Mouse (Mus musculus) kidney, embryonic 16.5 days (tissue): ENCODE measurements around the gene Arhgap10. TPM values are rescaled to one million over a fixed set of nuclear protein-coding genes. Genes with fewer than 3 reads are reported as not detected.

Experiments used
- ATAC-seq: fragments of 200-750 bp; cut with Nextera tagmentation; 2 replicates; pipeline ENCODE4 v1.8.0; 2017; ENCODE audit warnings: moderate TSS enrichment; ENCODE audit not compliant: low FRiP score, low TSS enrichment
- H3K27ac ChIP-seq: fragments of 300-500 bp; sonication (generic); 2 replicates; pipeline ENCODE4 v1.5.1; 2014; ENCODE audit warnings: low read length
- H3K27me3 ChIP-seq: fragments of 300-500 bp; sonication (generic); 2 replicates; pipeline ENCODE4 v1.6.1; 2014; ENCODE audit warnings: low read length, control low read depth, mixed read lengths; ENCODE audit not compliant: insufficient read depth
- H3K36me3 ChIP-seq: fragments of 300-500 bp; sonication (generic); 2 replicates; pipeline ENCODE4 v1.6.1; 2014; ENCODE audit warnings: low read length, control low read depth, mixed read lengths; ENCODE audit not compliant: insufficient read depth
- H3K4me1 ChIP-seq: fragments of 300-500 bp; sonication (generic); 2 replicates; pipeline ENCODE4 v1.6.1; 2014; ENCODE audit warnings: low read length, control low read depth, mixed read lengths; ENCODE audit not compliant: insufficient read depth
- H3K4me2 ChIP-seq: fragments of 300-500 bp; sonication (generic); replicated peaks from 2 replicates; pipeline ENCODE4 v1.6.1; 2014; ENCODE audit warnings: low read depth, low read length
- H3K4me3 ChIP-seq: fragments of 300-500 bp; sonication (generic); 2 replicates; pipeline ENCODE4 v1.5.1; 2014; ENCODE audit warnings: mild to moderate bottlenecking, low read length
- H3K9ac ChIP-seq: fragments of 300-500 bp; sonication (generic); replicated peaks from 2 replicates; pipeline ENCODE4 v1.6.1; 2014; ENCODE audit warnings: low read length
- H3K9me3 ChIP-seq: fragments of 300-500 bp; sonication (generic); 2 replicates; pipeline ENCODE4 v1.6.1; 2016; ENCODE audit warnings: low read length, control low read depth
- WGBS: fragments of 180-500 bp; shearing (Covaris S2); extraction: QIAGEN DNeasy Blood & Tissue Kit; methylation state at CpG from one replicate; pipeline ENCODE4 v1.1.7; 2014; 5-methylcytosine and 5-hydroxymethylcytosine counted together
- polyA plus RNA-seq: library from polyadenylated mRNA; unstranded; fragments of >200 nt; fragmentation: Nextera tagmentation; extraction: Ambion mirVana; gene quantifications from 2 replicates; pipeline ENCODE4 v1.2.1, GENCODE M21; 2015

The Arhgap10 gene
- polyA plus RNA-seq, 1 experiment from 2014 or later = 36.0 TPM

DNA sequence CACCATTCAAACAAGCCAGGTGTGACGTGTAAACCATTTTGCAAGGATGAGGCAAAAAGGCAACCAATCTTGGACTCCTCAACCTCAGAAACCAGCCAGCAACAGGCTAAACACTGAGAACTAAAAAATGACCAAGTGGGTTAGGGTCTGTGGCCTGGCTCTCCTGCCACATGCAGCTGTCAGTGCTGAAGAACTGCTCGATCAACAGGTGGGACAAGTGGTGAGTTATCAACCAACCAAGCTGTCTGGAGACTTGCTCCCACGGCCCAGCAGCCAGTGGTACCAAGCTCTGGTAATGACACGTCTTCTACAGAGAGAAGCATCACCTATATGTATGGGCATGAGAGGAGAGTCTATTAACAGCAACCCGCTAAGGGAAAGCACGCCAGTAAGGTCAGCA lies 15.2 kb downstream of the Arhgap10 start:
- Histone ChIP-seq H3K9me3 (no peaks in the 10 kb centered on the region), H3K4me3 (no peak overlapping the region), H3K4me2 (no peak overlapping the region), H3K9ac (no peak overlapping the region), H3K36me3 (no peaks in the 10 kb centered on the region), H3K27ac (no peak overlapping the region), H3K4me1 (peaks cover 31% of the 10 kb centered on the region), H3K27me3 (no peaks in the 10 kb centered on the region)
- no peak for ATAC-seq
- WGBS = 92% methylated on average over 6 of the region's 6 CpGs

DNA sequence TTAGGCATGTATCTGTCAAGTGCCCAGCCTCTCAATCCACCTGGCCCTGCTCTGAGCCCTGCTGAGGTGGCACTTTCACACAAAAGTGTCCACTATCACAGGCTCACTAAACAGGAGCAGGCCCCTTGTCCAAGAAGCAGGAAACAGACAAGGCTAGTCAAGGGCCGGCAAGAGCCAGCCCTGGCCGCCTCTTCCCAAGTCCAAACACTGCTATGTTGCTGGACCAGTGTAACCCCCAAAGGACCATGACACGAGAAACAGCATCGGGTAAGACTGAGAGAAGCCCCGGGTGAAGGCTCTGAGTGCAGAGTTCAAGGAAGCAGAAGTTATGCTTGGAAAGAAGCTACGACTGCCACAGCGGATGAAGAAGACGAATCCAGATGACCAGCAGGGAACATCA lies 16.6 kb downstream of the Arhgap10 start:
- ATAC-seq = no peak
- Histone ChIP-seq H3K4me3 (no peak overlapping the region), H3K36me3 (no peaks in the 10 kb centered on the region), H3K9ac (no peak overlapping the region), H3K27ac (no peak overlapping the region), H3K4me1 (peaks cover 26% of the 10 kb centered on the region), H3K9me3 (no peaks in the 10 kb centered on the region), H3K4me2 (no peak overlapping the region), H3K27me3 (no peaks in the 10 kb centered on the region)
- WGBS = 79% methylated on average over 8 of the region's 8 CpGs

GRCm38 (mm10) chr8:77500264-77500663 lies 17.5 kb downstream of the Arhgap10 start:
- H3K27ac ChIP-seq = no peak overlapping the region
- no peaks in the 10 kb centered on the region for H3K27me3 ChIP-seq
- H3K36me3 ChIP-seq = no peaks in the 10 kb centered on the region
- no peak overlapping the region for H3K4me2 ChIP-seq
- H3K4me1 ChIP-seq = peaks cover 24% of the 10 kb centered on the region; the same call in 1 of the 2 replicates
- no peak overlapping the region for H3K9ac ChIP-seq
- WGBS = 90% methylated on average over 3 of the region's 3 CpGs
- no peak for ATAC-seq
- no peak overlapping the region for H3K4me3 ChIP-seq
- H3K9me3 ChIP-seq = no peaks in the 10 kb centered on the region

DNA sequence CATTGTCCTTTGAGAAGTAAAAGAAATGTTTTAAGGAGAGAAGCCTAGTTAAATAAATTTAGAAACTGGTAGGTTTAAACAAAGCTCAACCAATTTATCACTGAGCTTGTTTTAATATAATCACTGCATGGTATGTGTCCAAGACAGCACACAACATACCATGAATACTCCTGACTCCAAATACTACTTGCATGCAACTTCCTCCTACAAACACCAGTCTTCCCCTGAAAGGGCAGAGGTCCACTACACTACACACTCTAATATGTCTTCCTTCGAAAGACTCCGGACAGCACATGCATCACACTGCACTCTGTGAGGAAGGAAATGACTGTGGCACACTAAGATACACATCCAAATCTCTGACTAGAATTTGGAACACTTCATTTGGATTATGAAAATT lies 20.3 kb downstream of the Arhgap10 start:
- Histone ChIP-seq H3K27me3 (no peaks in the 10 kb centered on the region), H3K9ac (no peak overlapping the region), H3K4me3 (no peak overlapping the region), H3K4me2 (no peak overlapping the region), H3K9me3 (no peaks in the 10 kb centered on the region), H3K4me1 (peaks cover 18% of the 10 kb centered on the region; the same call in 1 of the 2 replicates), H3K36me3 (no peaks in the 10 kb centered on the region), H3K27ac (no peak overlapping the region)
- 47% methylated on average over 2 of the region's 2 CpGs for WGBS
- no peak for ATAC-seq

DNA sequence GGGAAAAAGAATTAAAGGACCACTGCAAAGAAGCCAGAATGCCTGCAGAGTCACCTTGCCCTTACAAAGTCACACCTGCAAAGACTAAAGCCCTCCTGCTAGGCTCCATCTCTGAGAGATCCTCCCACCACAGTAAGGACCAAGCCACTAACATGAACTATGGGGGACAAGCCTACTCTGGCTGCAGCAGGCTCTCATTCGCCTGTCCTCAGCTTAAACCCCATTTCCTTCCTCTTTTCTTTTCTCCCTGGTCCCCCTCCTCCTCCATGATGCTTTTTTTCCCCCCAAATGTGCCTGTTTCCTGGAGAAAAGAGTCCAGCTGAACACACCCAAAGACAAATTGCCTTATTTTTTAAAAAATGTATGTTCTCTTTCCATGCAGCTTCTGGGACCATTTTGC lies 21.5 kb downstream of the Arhgap10 start:
- Histone ChIP-seq H3K9ac (no peak overlapping the region), H3K9me3 (no peaks in the 10 kb centered on the region), H3K4me1 (peaks cover 25% of the 10 kb centered on the region), H3K27ac (no peak overlapping the region), H3K4me2 (no peak overlapping the region), H3K27me3 (no peaks in the 10 kb centered on the region), H3K4me3 (no peak overlapping the region), H3K36me3 (no peaks in the 10 kb centered on the region)
- WGBS = 89% methylated on average over 1 of the region's 1 CpGs
- ATAC-seq = no peak

- no peak for ATAC-seq
- Histone ChIP-seq H3K36me3 (no peaks in the 10 kb centered on the region), H3K9ac (no peak overlapping the region), H3K4me2 (no peak overlapping the region), H3K9me3 (no peaks in the 10 kb centered on the region), H3K27ac (no peak overlapping the region), H3K4me1 (peaks cover 39% of the 10 kb centered on the region), H3K27me3 (no peaks in the 10 kb centered on the region), H3K4me3 (no peak overlapping the region)
- WGBS = 89% methylated on average over 10 of the region's 10 CpGs
Observed at GRCm38 (mm10) chr8:77494376-77495328, 23.1 kb downstream of the Arhgap10 start.

- Histone ChIP-seq H3K27me3 (no peaks in the 10 kb centered on the region), H3K9me3 (no peaks in the 10 kb centered on the region), H3K27ac (peak overlapping the region; percentile 65), H3K4me1 (peaks cover 56% of the 10 kb centered on the region), H3K4me2 (no peak overlapping the region), H3K9ac (no peak overlapping the region), H3K4me3 (no peak overlapping the region), H3K36me3 (no peaks in the 10 kb centered on the region)
- 70% methylated on average over 5 of the region's 5 CpGs for WGBS
- no peak for ATAC-seq
Observed at GRCm38 (mm10) chr8:77492356-77493058, 25.2 kb downstream of the Arhgap10 start.

DNA sequence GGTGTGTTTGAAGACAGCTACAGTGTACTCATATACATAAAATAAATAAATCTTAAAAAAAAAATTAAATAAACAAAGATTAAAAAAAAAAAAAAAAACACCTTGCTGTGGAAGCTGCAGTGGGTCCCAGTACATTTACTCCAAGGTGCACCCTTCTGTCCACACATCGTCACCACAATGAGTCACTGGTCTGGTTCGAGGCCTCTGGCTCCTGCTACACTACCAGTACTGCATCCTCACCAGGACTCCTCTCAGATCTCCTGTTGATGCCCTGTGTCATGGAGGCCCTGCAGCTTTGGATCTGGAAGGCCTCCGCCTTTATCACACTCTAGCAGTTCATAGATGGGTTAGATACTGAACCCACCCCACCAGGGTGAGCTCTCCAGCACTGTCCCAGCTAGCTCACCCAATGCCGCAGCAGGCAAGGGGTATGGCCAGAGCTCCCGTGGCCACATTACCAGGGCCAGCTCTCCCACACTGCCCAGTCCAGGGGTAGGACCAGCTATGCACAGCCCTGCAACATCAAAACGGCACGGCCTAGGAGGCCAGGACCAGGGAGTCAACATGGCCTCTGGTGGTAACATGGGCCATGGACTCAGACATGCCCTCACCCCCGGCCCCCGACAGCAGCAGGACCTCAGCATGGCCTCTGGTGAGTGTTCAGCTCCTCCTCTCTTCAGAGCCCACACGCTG lies 26.4 kb downstream of the Arhgap10 start:
- Histone ChIP-seq H3K27me3 (no peaks in the 10 kb centered on the region), H3K4me1 (peaks cover 60% of the 10 kb centered on the region), H3K9me3 (no peaks in the 10 kb centered on the region), H3K9ac (no peak overlapping the region), H3K36me3 (no peaks in the 10 kb centered on the region), H3K4me2 (no peak overlapping the region), H3K27ac (peak overlapping the region; percentile 38; the same call in 1 of the 2 replicates), H3K4me3 (no peak overlapping the region)
- WGBS = 87% methylated on average over 10 of the region's 10 CpGs
- ATAC-seq = peak; percentile 16; the same call in 1 of the 2 replicates

- 31% methylated on average over 4 of the region's 4 CpGs for WGBS
- ATAC-seq = peak; percentile 79
Observed at GRCm38 (mm10) chr8:77490095-77490781, 27.5 kb downstream of the Arhgap10 start.

More at GRCm38 (mm10) chr8:77490095-77490781, 27.5 kb downstream of the Arhgap10 start:
- Histone ChIP-seq H3K4me2 (no peak overlapping the region), H3K9me3 (no peaks in the 10 kb centered on the region), H3K4me3 (no peak overlapping the region), H3K36me3 (no peaks in the 10 kb centered on the region), H3K4me1 (peaks cover 64% of the 10 kb centered on the region), H3K27me3 (no peaks in the 10 kb centered on the region), H3K9ac (no peak overlapping the region), H3K27ac (peak overlapping the region; percentile 85)
